Mouse (Mus musculus) stomach, embryonic 14.5 days (tissue): ENCODE measurements at regions not wholly inside any gene's neighbourhood (a gene's known extent, or its start where the extent isn't known, plus 50 kb on each side); places are given as distances from the start of the nearest gene placed in this dataset.

Experiments used
- ATAC-seq: fragments of 200-750 bp; cut with Nextera tagmentation; 2 replicates; pipeline ENCODE4 v1.8.0; 2017; ENCODE audit warnings: low read depth, moderate TSS enrichment; ENCODE audit not compliant: insufficient number of reproducible peaks, insufficient read depth, low FRiP score
- H3K27ac ChIP-seq: fragments of 300-500 bp; sonication (generic); 2 replicates; pipeline ENCODE4 v1.5.1; 2014; ENCODE audit warnings: mild to moderate bottlenecking, low read length, moderate library complexity, mixed read lengths
- H3K27me3 ChIP-seq: fragments of 300-500 bp; sonication (generic); 2 replicates; pipeline ENCODE4 v1.6.1; 2014; ENCODE audit warnings: low read length, control low read depth, mixed read lengths; ENCODE audit not compliant: control insufficient read depth, insufficient read depth
- H3K36me3 ChIP-seq: fragments of 300-500 bp; sonication (generic); 2 replicates; pipeline ENCODE4 v1.6.1; 2014; ENCODE audit warnings: mild to moderate bottlenecking, control low read depth, low read length, moderate library complexity, mixed read lengths; ENCODE audit not compliant: control insufficient read depth, insufficient read depth
- H3K4me1 ChIP-seq: fragments of 300-500 bp; sonication (generic); 2 replicates; pipeline ENCODE4 v1.6.1; 2014; ENCODE audit warnings: low read length, control low read depth, mixed read lengths; ENCODE audit not compliant: control insufficient read depth, insufficient read depth
- H3K4me2 ChIP-seq: fragments of 300-500 bp; sonication (generic); replicated peaks from 2 replicates; pipeline ENCODE4 v1.6.1; 2014; ENCODE audit warnings: low read depth, low read length, control low read depth
- H3K4me3 ChIP-seq: fragments of 300-500 bp; sonication (generic); 2 replicates; pipeline ENCODE4 v1.5.1; 2014; ENCODE audit warnings: low read depth, low read length, control low read depth
- H3K9ac ChIP-seq: fragments of 300-500 bp; sonication (generic); replicated peaks from 2 replicates; pipeline ENCODE4 v1.6.1; 2014; ENCODE audit warnings: low read depth, mild to moderate bottlenecking, control low read depth, low read length, moderate library complexity, mixed read lengths
- H3K9me3 ChIP-seq: fragments of 300-500 bp; sonication (generic); 2 replicates; pipeline ENCODE4 v1.6.1; 2016; ENCODE audit warnings: low read depth, low read length, control low read depth; ENCODE audit not compliant: control insufficient read depth
- WGBS: fragments of 180-500 bp; shearing (Covaris S2); extraction: QIAGEN DNeasy Blood & Tissue Kit; methylation state at CpG from one replicate; pipeline ENCODE4 v1.1.7; 2014; 5-methylcytosine and 5-hydroxymethylcytosine counted together

GRCm38 (mm10) chr13:60348438-60348837, 171.3 kb upstream of the Gas1 start:
- H3K27ac ChIP-seq = no peak overlapping the region; the same call in 1 of the 2 replicates
- H3K36me3 ChIP-seq = no peaks in the 10 kb centered on the region
- H3K4me1 ChIP-seq = peaks cover 12% of the 10 kb centered on the region
- 56% methylated on average over 2 of the region's 2 CpGs for WGBS
- H3K9me3 ChIP-seq = no peaks in the 10 kb centered on the region
- H3K4me3 ChIP-seq = no peak overlapping the region
- no peaks in the 10 kb centered on the region for H3K27me3 ChIP-seq
- no peak for ATAC-seq
- H3K4me2 ChIP-seq = no peak overlapping the region
- no peak overlapping the region for H3K9ac ChIP-seq

DNA sequence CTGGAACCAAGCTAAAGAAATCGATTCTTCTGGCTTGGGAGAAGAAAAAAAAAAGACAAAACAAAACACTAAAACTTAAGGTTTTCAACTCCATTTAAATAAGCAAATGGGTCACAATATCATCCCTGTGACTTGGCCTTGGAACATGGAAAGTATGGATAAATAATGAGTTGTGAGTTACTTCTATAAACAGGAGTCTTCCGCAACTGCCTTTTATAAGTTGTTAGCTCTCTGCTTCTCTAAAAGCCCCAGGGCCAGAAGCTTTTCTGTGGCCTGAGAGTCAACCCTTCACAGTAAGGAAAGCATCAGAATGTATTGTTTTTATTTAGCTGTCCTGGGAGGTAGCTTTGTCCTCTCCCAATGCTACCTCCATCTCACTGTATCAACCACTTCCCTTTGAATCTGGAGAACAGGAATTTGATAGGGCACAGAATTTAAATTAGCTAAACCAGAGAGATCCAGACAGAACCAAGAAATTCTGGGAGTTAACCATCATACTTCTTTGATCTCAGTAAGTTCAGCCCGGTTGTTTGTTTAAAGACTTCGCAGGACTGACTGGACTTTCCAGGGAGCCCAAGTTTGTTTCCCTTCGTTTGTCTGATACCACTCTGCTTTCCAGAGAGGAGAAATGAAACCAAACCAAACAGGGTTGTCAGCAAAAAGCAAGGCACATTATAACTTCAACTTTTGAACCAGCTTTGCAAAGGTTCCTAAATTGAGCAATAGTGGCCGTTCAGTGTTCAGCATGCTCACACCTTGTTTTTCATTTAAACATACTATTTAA, 178.7 kb upstream of the Gas1 start:
- H3K9ac ChIP-seq = no peak overlapping the region
- no peak overlapping the region for H3K4me3 ChIP-seq
- H3K9me3 ChIP-seq = no peaks in the 10 kb centered on the region
- ATAC-seq = no peak
- no peak overlapping the region; the same call in 1 of the 2 replicates for H3K27ac ChIP-seq
- H3K36me3 ChIP-seq = no peaks in the 10 kb centered on the region
- 42% methylated on average over 6 of the region's 6 CpGs for WGBS
- H3K27me3 ChIP-seq = no peaks in the 10 kb centered on the region
- H3K4me1 ChIP-seq = peaks cover 12% of the 10 kb centered on the region
- no peak overlapping the region for H3K4me2 ChIP-seq

DNA sequence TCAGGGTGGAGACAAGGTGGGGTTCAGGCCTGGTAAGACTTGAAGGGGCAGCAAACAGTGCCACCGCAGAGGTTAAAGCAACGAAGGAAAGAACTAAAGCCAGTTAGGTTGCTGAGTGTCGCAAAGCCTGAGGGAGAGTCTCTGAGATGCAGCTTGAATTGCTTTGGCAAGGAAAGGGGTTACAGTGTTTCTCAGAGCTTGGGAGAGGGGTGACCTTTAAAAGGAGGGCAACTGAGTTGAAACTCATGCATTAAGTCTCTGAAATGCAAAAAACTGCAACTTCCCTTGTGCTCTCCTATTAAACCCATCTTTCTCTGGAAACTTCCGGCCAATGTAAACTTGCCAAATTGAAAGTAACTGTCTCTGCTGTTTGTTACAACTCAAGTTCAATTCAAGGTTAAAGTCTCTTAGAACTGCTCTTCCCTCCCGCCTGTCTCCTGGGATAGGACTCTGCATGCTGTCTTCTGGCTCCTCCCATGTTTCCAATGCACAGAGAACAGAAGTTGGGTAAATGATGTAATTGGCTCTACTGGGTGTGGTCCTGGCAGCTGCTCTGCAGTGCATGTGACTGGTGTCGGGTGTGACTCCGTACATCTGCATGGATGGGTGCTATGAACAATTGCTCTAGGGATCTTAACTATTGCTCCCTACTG, 181.4 kb upstream of the Gas1 start:
- WGBS = 46% methylated on average over 7 of the region's 7 CpGs
- Histone ChIP-seq H3K9ac (no peak overlapping the region), H3K4me1 (peaks cover 12% of the 10 kb centered on the region), H3K27ac (peak overlapping the region; percentile 74; the same call in 1 of the 2 replicates), H3K4me3 (no peak overlapping the region), H3K27me3 (no peaks in the 10 kb centered on the region), H3K36me3 (no peaks in the 10 kb centered on the region), H3K9me3 (no peaks in the 10 kb centered on the region), H3K4me2 (no peak overlapping the region)
- peak; percentile 80; the same call in 1 of the 2 replicates for ATAC-seq

DNA sequence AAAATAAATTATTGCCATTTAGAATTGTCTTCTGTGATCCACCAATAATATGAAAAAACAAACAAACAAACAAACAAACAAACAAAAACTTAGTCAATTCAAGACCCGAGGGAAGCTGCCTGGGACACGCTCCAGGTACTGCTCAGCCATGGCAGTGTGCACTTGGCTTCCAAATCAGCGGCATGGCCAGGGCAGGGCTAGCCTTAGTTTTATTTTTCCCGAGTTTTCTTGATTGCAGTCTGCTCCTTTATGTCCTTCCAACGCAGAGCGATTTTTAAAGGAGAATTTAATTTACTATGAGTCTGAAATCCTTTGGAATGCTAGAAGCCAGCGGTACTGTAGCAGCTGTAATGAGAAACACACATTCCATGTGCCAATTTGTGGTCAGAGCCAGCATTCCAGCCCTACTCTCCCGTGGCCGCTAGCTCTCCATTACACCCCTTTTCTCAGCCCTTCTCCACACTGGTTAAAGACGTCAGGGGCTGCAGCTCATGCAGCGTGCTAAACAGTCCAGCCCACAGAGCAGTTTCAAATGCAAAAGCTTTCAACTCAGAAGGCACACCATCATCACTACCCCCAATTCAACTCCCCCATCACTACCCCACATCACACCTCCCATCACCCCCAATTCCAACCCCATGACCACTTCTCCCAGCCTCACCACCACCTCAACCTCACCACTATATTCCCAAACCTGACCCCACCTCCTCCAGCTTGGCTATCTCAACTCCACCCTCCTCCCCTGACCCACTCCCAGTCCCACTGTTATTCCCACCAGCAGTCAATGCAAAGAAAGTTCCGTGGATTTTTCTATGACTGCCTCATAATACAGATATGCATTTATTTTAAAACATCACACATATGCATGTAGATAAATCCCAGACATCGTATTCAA, 187.9 kb upstream of the Gas1 start:
- H3K27ac ChIP-seq = peak overlapping the region; percentile 16; the same call in 1 of the 2 replicates
- no peak overlapping the region for H3K9ac ChIP-seq
- H3K9me3 ChIP-seq = no peaks in the 10 kb centered on the region
- H3K4me1 ChIP-seq = no peaks in the 10 kb centered on the region; the same call in 1 of the 2 replicates
- H3K4me3 ChIP-seq = no peak overlapping the region
- no peak overlapping the region for H3K4me2 ChIP-seq
- no peaks in the 10 kb centered on the region for H3K36me3 ChIP-seq
- no peaks in the 10 kb centered on the region for H3K27me3 ChIP-seq
- 43% methylated on average over 13 of the region's 13 CpGs for WGBS
- ATAC-seq = peak; percentile 67; the same call in 1 of the 2 replicates

DNA sequence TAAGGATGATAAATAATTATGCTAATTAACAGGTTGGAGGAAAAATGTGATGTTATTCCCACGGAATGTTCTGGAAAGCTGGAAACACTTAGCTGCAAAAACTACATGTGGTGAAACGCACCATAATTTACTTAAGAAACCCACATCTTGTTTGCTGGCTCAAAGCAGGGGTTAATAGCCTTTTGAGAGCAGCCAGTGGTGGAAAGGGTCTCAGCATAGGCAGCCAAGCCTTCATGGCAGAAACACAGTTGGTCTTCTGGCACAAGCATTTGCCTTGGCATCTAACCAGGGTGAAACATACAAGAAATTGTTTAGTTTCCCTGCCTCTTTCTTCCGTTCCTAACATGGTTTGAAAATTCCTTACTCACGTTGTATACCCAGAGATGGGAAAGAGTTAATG, 192.1 kb upstream of the Gas1 start:
- H3K9me3 ChIP-seq = no peaks in the 10 kb centered on the region
- no peak overlapping the region for H3K4me3 ChIP-seq
- H3K27me3 ChIP-seq = no peaks in the 10 kb centered on the region
- ATAC-seq = no peak
- no peak overlapping the region for H3K27ac ChIP-seq
- H3K9ac ChIP-seq = no peak overlapping the region
- H3K36me3 ChIP-seq = no peaks in the 10 kb centered on the region
- whole genome bisulfite sequencing = 67% methylated on average over 4 of the region's 4 CpGs
- no peaks in the 10 kb centered on the region; the same call in 1 of the 2 replicates for H3K4me1 ChIP-seq
- no peak overlapping the region for H3K4me2 ChIP-seq

GRCm38 (mm10) chr13:60371656-60372055, 194.5 kb upstream of the Gas1 start:
- Histone ChIP-seq H3K27me3 (no peaks in the 10 kb centered on the region), H3K4me1 (no peaks in the 10 kb centered on the region), H3K4me3 (no peak overlapping the region), H3K9me3 (no peaks in the 10 kb centered on the region), H3K4me2 (no peak overlapping the region), H3K27ac (no peak overlapping the region), H3K9ac (no peak overlapping the region), H3K36me3 (no peaks in the 10 kb centered on the region)
- WGBS = 86% methylated on average over 2 of the region's 2 CpGs
- ATAC-seq = no peak

DNA sequence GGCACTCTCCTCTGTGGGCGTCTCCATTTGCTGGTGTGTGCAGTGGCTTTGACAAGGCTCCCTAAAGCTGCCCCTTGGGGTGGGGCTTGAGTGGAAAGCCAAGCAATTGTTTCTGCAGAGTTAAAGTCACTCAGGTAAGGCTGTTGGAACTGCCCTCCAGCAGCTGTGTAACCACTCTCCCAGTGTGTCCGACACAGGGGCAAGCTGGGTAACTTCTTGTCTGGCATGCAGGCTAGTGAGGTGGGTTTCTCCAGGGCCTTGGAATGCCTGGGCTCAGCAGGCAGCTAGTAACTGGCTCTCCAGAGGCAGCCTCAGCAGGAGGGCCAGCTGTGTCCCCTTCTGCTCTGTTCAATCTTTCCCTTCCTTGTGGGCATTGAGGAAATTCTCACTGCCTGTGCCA, 199.5 kb upstream of the Gas1 start:
- H3K27ac ChIP-seq = no peak overlapping the region
- 74% methylated on average over 2 of the region's 2 CpGs for WGBS

GRCm38 (mm10) chr13:60382855-60383254, 205.7 kb upstream of the Gas1 start:
- ATAC-seq = no peak
- Histone ChIP-seq H3K27me3 (no peaks in the 10 kb centered on the region), H3K9me3 (no peaks in the 10 kb centered on the region), H3K9ac (no peak overlapping the region), H3K36me3 (no peaks in the 10 kb centered on the region), H3K4me2 (no peak overlapping the region), H3K4me3 (no peak overlapping the region), H3K4me1 (no peaks in the 10 kb centered on the region), H3K27ac (no peak overlapping the region)
- WGBS = 36% methylated on average over 2 of the region's 2 CpGs

More for the DNA sequence above, 199.5 kb upstream of the Gas1 start:
- no peaks in the 10 kb centered on the region for H3K36me3 ChIP-seq
- H3K4me3 ChIP-seq = no peak overlapping the region
- no peaks in the 10 kb centered on the region for H3K27me3 ChIP-seq
- no peaks in the 10 kb centered on the region for H3K9me3 ChIP-seq
- H3K4me1 ChIP-seq = no peaks in the 10 kb centered on the region
- no peak overlapping the region for H3K4me2 ChIP-seq
- peak; percentile 75 for ATAC-seq
- H3K9ac ChIP-seq = no peak overlapping the region
